Mouse (Mus musculus): ENCODE measurements at regions not wholly inside any gene's neighbourhood (a gene's known extent, or its start where the extent isn't known, plus 50 kb on each side); places are given as distances from the start of the nearest gene placed in this dataset.
A peak's percentile ranks its signal among the peaks of the same experiment; 100 is the strongest.

GRCm38 (mm10) chr5:4595010-4595409 is 162.8 kb downstream of the Fzd1 start:
- peak; percentile 46 to 72 for DNase-seq

DNA sequence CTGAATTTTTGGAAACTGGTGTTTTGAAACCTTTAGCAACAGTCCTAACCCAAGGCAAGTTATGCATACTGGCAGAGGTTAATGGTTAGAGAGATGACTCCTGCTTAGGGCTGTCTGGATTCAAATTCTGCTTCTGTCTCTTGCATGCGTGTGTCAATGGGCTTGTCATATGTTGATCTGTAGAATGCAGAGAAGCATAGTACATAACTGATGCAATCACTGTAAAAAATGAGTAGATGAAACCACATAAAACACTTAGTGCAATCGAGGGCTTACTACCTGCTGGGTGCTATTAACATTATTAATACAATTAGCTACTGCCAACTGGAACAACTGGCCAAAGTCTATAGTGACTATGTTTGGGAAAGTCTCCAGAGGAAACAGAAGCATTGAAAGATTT is 163.3 kb downstream of the Fzd1 start:
- DNase-seq, result no peak

GRCm38 (mm10) chr5:4593638-4594381 is 164.0 kb downstream of the Fzd1 start:
- no peak for DNase-seq

DNA sequence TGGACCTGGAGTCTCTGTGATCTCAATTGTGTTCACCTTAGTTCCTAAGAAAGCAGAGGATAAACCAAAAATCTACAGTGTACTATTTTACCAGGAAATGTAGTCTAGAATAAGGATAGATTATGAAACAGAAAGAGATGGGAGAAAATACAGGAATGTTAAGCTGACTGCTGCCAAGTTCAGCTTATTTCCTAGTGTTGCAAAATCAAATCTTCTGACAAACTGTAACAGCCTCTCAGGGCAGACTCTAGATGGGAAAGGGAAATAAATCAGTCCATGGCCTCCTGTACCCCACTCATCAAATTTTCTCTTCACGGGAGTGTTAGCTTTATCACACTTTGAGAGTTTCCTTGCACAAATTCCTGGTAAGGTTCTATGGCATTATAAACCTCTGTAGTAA is 166.1 kb downstream of the Fzd1 start:
- DNase-seq, result no peak

DNA sequence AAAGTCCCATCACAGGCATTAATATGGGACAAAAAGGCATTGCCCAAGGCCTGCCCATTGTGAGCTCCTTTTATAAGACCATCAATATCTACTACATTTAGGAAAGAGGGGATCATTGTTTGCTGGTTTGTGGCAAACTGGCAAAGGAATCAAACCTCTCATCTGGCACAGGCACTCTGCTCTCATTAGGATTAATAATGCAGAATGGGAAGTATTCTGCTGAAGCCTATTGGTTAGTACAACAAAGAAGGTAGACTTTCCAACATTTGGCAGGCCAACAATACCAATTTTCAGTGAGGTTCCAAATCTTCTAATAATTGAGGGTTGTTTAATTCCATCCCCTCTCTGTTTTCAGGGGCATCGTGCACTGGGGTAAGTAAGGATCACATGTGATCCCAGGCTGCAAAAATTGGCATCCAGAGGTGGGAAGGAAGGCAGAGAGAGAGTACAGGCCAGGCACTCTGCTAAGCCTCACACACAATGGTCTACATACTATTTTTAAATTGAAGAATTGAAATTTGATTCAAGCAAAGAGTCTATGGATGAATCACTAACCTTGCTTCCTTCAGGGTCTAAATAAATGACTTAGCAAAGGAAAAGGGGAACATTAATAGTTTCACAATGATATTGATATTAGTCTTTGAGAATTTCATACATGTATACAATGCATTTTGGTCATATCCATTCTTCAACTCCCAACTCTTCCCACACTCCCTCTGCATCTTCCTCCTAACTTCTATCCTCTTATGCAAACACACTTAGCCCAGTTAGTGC is 174.9 kb downstream of the Fzd1 start:
- DNase-seq, result no peak

- no peak for DNase-seq
Measured at GRCm38 (mm10) chr5:4580185-4580839, 177.5 kb downstream of the Fzd1 start.

- no peak for DNase-seq
Measured at GRCm38 (mm10) chr5:4578856-4579255, 179.0 kb downstream of the Fzd1 start.

- no peak for DNase-seq
Measured at GRCm38 (mm10) chr5:4577179-4577578, 180.7 kb downstream of the Fzd1 start.

- no peak for DNase-seq
Measured at GRCm38 (mm10) chr5:4563862-4564261, 194.0 kb downstream of the Fzd1 start.

DNA sequence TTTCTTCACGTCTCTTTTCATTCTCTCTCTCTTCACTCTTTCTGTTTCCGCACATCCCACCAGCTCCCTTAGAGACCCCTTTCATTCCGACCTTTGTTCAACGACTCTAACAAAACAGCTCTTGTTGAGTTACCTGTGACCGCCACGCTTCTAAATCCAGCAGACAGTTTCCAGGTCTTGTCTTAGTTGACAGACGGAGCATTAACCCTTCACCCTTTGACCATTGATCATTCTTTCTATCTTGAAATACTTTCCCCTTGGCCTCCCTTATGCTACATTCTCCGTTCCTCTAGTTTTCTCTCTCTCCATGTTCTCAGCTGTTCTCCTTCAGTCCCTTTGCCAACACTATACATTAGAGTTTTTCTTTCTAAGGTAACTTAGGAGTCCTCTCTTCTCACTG is 196.2 kb downstream of the Fzd1 start:
- DNase-seq, result peak in 1 of 2 experiments; percentile 7

GRCm38 (mm10) chr5:4561139-4561470 is 196.7 kb downstream of the Fzd1 start:
- no peak for DNase-seq

DNA sequence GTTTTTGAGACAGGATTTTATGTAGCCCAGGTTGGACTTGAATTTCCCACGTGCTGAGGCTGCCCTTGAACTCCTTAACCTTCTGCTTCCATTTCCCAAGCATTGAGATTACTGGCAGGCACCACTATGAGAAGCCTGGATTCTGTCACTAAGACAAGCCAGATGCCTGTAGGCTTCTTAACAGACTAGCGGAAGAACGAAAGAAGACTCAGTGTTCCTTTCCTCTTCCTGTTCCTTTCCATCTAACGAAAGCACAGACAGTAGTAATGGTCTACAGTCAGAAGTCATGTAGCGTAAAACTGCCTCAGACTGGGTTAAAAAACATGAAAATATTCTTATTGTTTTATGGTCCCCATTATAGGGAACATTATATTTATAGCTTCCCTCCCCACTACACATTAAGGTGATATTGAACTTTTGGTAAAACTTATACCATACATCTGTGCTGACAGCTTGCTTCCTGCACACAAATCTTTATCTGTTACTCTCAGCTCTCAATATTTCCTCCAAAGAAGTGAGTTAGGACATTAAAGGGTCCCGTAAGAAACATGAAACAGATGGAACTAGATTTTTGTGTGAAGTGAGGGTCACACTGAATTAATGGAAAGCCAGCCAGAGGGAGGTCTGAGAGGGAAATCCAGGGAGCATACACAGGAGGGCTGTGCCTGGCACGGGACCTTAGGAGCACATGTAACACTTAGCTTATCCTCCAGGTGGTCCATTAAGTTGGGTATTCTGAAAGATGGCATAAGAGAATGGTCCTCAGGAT is 197.3 kb downstream of the Fzd1 start:
- DNase-seq, result no peak

DNA sequence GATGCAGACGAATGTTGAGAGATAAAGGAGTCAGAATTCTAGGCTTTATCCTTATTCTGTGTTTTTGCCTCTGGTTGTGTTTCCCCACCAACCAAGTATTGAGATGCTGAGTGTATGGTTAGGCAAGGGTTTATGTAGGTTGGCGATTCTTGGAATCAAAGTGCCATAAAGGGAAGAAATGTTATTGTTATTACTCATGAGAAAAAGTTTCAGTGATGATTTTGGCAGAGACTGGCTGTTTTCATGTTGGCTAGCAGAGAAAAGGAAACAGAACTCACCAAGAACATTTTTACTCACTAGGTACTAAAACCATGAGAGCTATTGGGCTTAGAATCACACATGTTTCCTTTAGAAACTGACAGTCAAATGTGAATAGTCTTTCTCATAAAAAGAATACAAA is 202.9 kb downstream of the Fzd1 start:
- DNase-seq, result no peak

- no peak for DNase-seq
Measured at GRCm38 (mm10) chr5:4538572-4538971, 219.3 kb downstream of the Fzd1 start.

- DNase-seq, result no peak
Measured at GRCm38 (mm10) chr5:4536790-4537189, 221.0 kb downstream of the Fzd1 start.

- DNase-seq, result no peak
Measured at GRCm38 (mm10) chr5:4535951-4536350, 221.9 kb downstream of the Fzd1 start.

DNA sequence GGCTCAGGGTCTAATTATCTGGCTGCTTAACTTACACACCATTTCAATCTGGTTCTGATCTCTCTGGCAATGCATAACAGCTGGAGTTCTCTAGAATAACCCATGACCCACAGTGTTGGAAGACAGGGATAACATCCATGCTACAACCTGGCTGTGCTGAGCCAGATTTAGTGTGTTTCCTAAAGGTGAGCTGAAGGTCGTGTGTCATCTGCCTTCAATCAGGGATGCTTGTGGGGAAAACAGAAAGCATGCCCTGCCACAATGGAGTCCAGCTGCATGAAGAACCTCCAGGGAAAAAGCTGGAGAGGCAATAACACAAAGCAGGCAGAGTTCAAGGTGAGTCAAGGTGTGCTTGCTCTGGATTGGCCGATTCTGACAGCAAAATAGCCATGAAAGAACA is 223.3 kb downstream of the Fzd1 start:
- no peak for DNase-seq

GRCm38 (mm10) chr5:4530236-4531067 is 227.4 kb downstream of the Fzd1 start:
- peak; percentile 38 to 57 for DNase-seq

DNA sequence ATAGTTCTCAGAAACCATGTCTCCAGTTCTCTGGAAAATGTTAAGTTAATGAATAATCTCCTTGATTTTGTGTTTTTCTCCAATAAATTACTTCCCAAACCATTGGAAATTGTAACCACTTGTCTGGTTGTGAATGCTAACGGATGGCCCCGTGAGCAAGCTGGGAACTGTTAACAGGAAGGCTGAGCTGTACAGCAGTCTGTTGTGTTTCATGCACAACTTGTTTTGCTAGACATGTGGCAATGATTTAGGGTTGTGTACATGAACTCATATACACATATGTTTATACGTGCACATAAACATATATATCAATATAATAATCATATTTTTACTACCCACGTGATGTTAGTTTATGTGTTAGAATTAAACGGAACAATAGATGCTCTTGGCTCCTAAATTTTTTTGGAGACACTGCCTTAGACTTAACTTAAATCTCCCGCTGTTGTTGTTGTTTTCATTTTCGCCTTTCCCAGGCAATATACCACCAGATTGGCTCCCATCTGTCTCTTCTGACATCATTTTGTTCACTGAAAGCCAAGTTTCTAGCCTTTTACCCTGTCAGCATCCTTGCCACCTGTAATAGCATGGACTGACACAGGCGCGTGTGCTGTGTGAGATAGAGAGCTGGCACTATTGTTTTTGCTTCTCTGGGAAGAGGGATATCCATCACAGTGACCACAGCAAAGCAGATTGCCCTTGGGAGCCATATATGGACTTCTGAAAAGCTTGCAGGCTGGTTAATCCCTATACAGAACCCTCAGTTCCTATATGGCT is 231.6 kb downstream of the Fzd1 start:
- no peak for DNase-seq

DNA sequence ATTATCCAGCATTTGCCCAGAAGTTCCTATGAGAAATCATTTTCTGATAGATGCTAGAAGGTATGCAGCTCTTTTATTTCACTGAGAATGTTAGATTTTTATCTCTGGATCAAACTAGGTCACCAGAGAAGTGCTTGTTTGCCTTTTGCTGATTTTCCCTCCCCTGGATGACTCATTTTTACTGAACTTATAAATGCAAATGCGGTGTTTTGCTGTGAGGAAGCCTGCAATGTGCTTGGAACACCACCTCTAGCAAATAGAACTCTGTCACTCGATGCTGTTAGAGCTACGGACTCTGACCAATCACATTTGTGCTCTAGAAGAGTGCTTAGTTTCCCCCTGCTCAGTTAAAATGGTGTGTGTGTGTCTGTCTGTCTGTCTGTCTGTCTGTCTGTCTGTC is 257.2 kb downstream of the Fzd1 start:
- DNase-seq, result no peak

DNA sequence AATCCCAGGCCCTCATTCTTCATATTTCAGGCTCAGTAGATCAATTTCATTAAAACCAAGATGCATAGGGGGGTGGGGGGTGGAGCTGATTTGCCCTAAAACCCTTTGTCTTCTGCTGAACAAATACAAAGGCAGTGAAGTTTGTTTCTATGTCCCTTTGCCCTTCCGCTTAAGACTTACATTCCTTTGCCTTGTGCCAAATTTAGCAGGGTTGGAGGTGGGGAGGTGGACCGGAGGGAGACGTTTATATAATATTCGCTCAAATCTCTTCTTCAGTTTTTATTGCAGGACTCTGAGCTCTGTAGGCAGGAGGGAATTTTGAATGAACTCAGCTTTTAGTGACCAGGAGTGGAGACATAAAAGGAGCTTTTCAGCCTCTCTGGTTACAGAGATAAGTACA is 258.8 kb downstream of the Fzd1 start:
- peak in 1 of 2 experiments; percentile 18 for DNase-seq

DNA sequence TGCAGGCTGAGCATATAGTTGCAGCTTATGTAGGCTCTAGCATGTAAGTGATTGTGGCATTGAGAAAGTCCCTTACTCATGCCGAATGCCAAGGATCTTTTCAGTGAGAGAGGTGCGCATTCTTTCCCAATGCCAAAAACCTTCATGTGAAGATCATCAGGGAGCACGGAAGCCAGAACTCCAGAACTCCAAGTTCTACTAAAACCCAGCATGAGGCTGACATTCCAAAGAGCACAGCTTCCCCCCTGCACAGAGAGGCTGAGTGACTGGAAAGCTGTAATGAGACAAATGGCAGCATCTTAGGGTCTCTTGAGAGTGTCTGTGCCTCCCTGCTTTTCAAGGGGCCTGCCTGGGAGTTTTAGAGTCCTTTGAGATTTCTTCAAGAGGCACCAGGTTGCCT is 259.4 kb downstream of the Fzd1 start:
- DNase-seq, result no peak

Measured in kidney, adult 8-10 months (tissue).